Mouse (Mus musculus): ENCODE measurements around the gene Ccdc81. TPM values are rescaled to one million over a fixed set of nuclear protein-coding genes. Genes with fewer than 3 reads are reported as not detected.

Ccdc81 gene
- 0.50 and 1.1 TPM in 2 replicates for polyA plus RNA-seq (2012; rRNA removed)

GRCm38 (mm10) chr7:89903442-89904343, at the start of gene Ccdc81:
TSS of gene Ccdc81 (minus strand) at chr7:89903629.
- DNase-seq (ENCODE audit: low read depth): peak; percentile 68
- TF ChIP-seq CTCF (IDR thresholded peaks at IDR 0.05; ENCODE audit: borderline replicate concordance, extremely low read depth, insufficient read depth, insufficient read length) (no peak), POLR2A (IDR thresholded peaks at IDR 0.05; ENCODE audit: borderline replicate concordance, extremely low read depth, insufficient read depth, insufficient read length, poor library complexity, severe bottlenecking) (no peak)

GRCm38 (mm10) chr7:89949403-89949802, 46.0 kb upstream of the Ccdc81 start:
- DNase-seq (ENCODE audit: low read depth): no peak
- TF ChIP-seq CTCF (IDR thresholded peaks at IDR 0.05; ENCODE audit: borderline replicate concordance, extremely low read depth, insufficient read depth, insufficient read length): no peak
- no peak for TF ChIP-seq POLR2A (IDR thresholded peaks at IDR 0.05; ENCODE audit: borderline replicate concordance, extremely low read depth, insufficient read depth, insufficient read length, poor library complexity, severe bottlenecking)

- TF ChIP-seq POLR2A (IDR thresholded peaks at IDR 0.05; ENCODE audit: borderline replicate concordance, extremely low read depth, insufficient read depth, insufficient read length, poor library complexity, severe bottlenecking) (no peak), CTCF (IDR thresholded peaks at IDR 0.05; ENCODE audit: borderline replicate concordance, extremely low read depth, insufficient read depth, insufficient read length) (no peak)
- DNase-seq (ENCODE audit: low read depth): peak; percentile 25
Measured at GRCm38 (mm10) chr7:89948026-89948425, 44.6 kb upstream of the Ccdc81 start.

GRCm38 (mm10) chr7:89940571-89941463, 37.4 kb upstream of the Ccdc81 start, which contains the start of gene Hikeshi:
TSS of gene Hikeshi (minus strand) at chr7:89941204.
- DNase-seq (ENCODE audit: low read depth): peak; percentile 99
- TF ChIP-seq POLR2A (IDR thresholded peaks at IDR 0.05; ENCODE audit: borderline replicate concordance, extremely low read depth, insufficient read depth, insufficient read length, poor library complexity, severe bottlenecking) (no peak), CTCF (IDR thresholded peaks at IDR 0.05; ENCODE audit: borderline replicate concordance, extremely low read depth, insufficient read depth, insufficient read length) (no peak)

GRCm38 (mm10) chr7:89939497-89940353, 36.3 kb upstream of the Ccdc81 start:
- DNase-seq (ENCODE audit: low read depth): peak; percentile 53
- TF ChIP-seq POLR2A (IDR thresholded peaks at IDR 0.05; ENCODE audit: borderline replicate concordance, extremely low read depth, insufficient read depth, insufficient read length, poor library complexity, severe bottlenecking) (no peak), CTCF (IDR thresholded peaks at IDR 0.05; ENCODE audit: borderline replicate concordance, extremely low read depth, insufficient read depth, insufficient read length) (no peak)

GRCm38 (mm10) chr7:89923441-89924180, 20.2 kb upstream of the Ccdc81 start:
- peak; percentile 36 for DNase-seq (ENCODE audit: low read depth)
- TF ChIP-seq CTCF (IDR thresholded peaks at IDR 0.05; ENCODE audit: borderline replicate concordance, extremely low read depth, insufficient read depth, insufficient read length) (no peak), POLR2A (IDR thresholded peaks at IDR 0.05; ENCODE audit: borderline replicate concordance, extremely low read depth, insufficient read depth, insufficient read length, poor library complexity, severe bottlenecking) (no peak)

GRCm38 (mm10) chr7:89917776-89918175, 14.3 kb upstream of the Ccdc81 start:
- TF ChIP-seq CTCF (IDR thresholded peaks at IDR 0.05; ENCODE audit: borderline replicate concordance, extremely low read depth, insufficient read depth, insufficient read length) (no peak), POLR2A (IDR thresholded peaks at IDR 0.05; ENCODE audit: borderline replicate concordance, extremely low read depth, insufficient read depth, insufficient read length, poor library complexity, severe bottlenecking) (no peak)

GRCm38 (mm10) chr7:89916711-89917110, 13.3 kb upstream of the Ccdc81 start:
- TF ChIP-seq CTCF (IDR thresholded peaks at IDR 0.05; ENCODE audit: borderline replicate concordance, extremely low read depth, insufficient read depth, insufficient read length) (no peak), POLR2A (IDR thresholded peaks at IDR 0.05; ENCODE audit: borderline replicate concordance, extremely low read depth, insufficient read depth, insufficient read length, poor library complexity, severe bottlenecking) (no peak)
- DNase-seq (ENCODE audit: low read depth): no peak

More at GRCm38 (mm10) chr7:89917776-89918175, 14.3 kb upstream of the Ccdc81 start:
- DNase-seq (ENCODE audit: low read depth): no peak

GRCm38 (mm10) chr7:89913432-89914158, 10.2 kb upstream of the Ccdc81 start:
- DNase-seq (ENCODE audit: low read depth): peak; percentile 19
- no peak for TF ChIP-seq POLR2A (IDR thresholded peaks at IDR 0.05; ENCODE audit: borderline replicate concordance, extremely low read depth, insufficient read depth, insufficient read length, poor library complexity, severe bottlenecking)
- no peak for TF ChIP-seq CTCF (IDR thresholded peaks at IDR 0.05; ENCODE audit: borderline replicate concordance, extremely low read depth, insufficient read depth, insufficient read length)

All from brain, embryonic 14.5 days (tissue).